In the genomic region with DNA sequence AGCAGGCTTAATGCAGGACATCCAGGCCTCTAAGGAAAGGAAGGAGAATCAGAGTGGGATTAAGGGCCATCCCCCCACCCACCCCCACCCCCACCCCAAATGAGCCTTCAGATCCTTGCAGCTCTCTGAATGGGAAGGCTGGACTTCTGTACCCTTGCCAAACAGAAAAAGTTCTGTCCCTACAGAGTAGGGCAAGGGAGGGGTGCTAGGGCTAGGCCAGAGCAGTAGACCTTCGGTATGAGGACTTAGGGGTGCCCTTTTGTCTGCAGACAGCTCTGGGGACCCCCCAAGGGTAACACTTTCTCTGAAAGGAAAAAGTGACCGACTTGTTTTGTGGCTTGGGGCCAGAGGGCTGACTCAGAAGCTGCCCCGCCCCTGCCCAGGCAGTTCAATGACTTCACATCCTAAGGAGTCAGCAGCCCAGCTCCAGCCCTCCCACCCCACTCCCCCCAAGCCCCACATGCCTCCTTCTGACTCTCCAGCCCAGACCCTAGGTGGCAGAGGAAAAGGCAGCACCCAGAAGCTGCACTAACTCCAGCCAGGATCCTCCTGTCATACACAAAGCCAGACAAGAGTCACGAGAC, we compare ENCODE assay signal across 8 mouse cellular contexts.
DNase-seq lines count a peak whose midpoint lies in the region; ATAC-seq and TF ChIP-seq lines count a peak whose summit lies in the region.

No protein-coding gene starts in this region.

- H3K27me3 ChIP-seq in forebrain, embryonic 10.5 days (ENCODE audit: poor library complexity, severe bottlenecking): no peaks in the 10 kb centered on the region
- H3K27me3 ChIP-seq in forebrain, embryonic 11.5 days (ENCODE audit: control insufficient read depth, insufficient read depth, low read length): no peaks in the 10 kb centered on the region
- no peaks in the 10 kb centered on the region for H3K27me3 ChIP-seq in embryonic facial prominence, embryonic 13.5 days
- H3K27me3 ChIP-seq in hindbrain, embryonic 14.5 days (ENCODE audit: control insufficient read depth, insufficient read depth, low read length): no peaks in the 10 kb centered on the region
- H3K27me3 ChIP-seq in lung, embryonic 14.5 days (ENCODE audit: insufficient read depth, low read length): no peaks in the 10 kb centered on the region

- no peak overlapping the region for H3K4me3 ChIP-seq in forebrain, embryonic 10.5 days
- H3K4me3 ChIP-seq in forebrain, embryonic 11.5 days (ENCODE audit: low read depth, low read length): no peak overlapping the region
- H3K4me3 ChIP-seq in embryonic facial prominence, embryonic 13.5 days: no peak overlapping the region
- H3K4me3 ChIP-seq in hindbrain, embryonic 14.5 days (replicated peaks; ENCODE audit: low read length): no peak overlapping the region
- no peak overlapping the region for H3K4me3 ChIP-seq in lung, embryonic 14.5 days (ENCODE audit: low read depth, low read length)

- no peaks in the 10 kb centered on the region for H3K9me3 ChIP-seq in forebrain, embryonic 10.5 days
- no peaks in the 10 kb centered on the region for H3K9me3 ChIP-seq in forebrain, embryonic 11.5 days (ENCODE audit: control insufficient read depth, low read length)
- no peaks in the 10 kb centered on the region for H3K9me3 ChIP-seq in embryonic facial prominence, embryonic 13.5 days
- H3K9me3 ChIP-seq in hindbrain, embryonic 14.5 days (ENCODE audit: control insufficient read depth, low read length): no peaks in the 10 kb centered on the region
- no peaks in the 10 kb centered on the region for H3K9me3 ChIP-seq in lung, embryonic 14.5 days (ENCODE audit: low read depth, low read length)

- H3K36me3 ChIP-seq in forebrain, embryonic 10.5 days (replicated peaks): peaks cover 16% of the 10 kb centered on the region
- H3K36me3 ChIP-seq in forebrain, embryonic 11.5 days (ENCODE audit: control insufficient read depth, insufficient read depth, low read length): no peaks in the 10 kb centered on the region
- H3K36me3 ChIP-seq in embryonic facial prominence, embryonic 13.5 days: peaks cover 36% of the 10 kb centered on the region
- no peaks in the 10 kb centered on the region for H3K36me3 ChIP-seq in hindbrain, embryonic 14.5 days (replicated peaks; ENCODE audit: control insufficient read depth, insufficient read depth)
- peaks cover 44% of the 10 kb centered on the region for H3K36me3 ChIP-seq in lung, embryonic 14.5 days (ENCODE audit: insufficient read depth)

- DNase-seq in forebrain, embryonic 10.5 days (ENCODE audit: extremely low spot score, low spot score): no peak
- DNase-seq in forebrain, embryonic 11.5 days (ENCODE audit: low spot score): no peak
- DNase-seq in hindbrain, embryonic 14.5 days (ENCODE audit: low spot score): no peak
- DNase-seq in lung, embryonic 14.5 days: peak; percentile 81
- no peak for DNase-seq in frontal cortex, postnatal 36 days (ENCODE audit: low spot score in 2 of 2)
- no peak for DNase-seq in left cerebral cortex, adult 11 months (ENCODE audit: low spot score)

- peaks cover 29% of the 10 kb centered on the region for H3K4me1 ChIP-seq in forebrain, embryonic 10.5 days
- no peaks in the 10 kb centered on the region for H3K4me1 ChIP-seq in forebrain, embryonic 11.5 days (replicated peaks; ENCODE audit: control insufficient read depth, insufficient read depth, low read length)
- peaks cover 37% of the 10 kb centered on the region for H3K4me1 ChIP-seq in embryonic facial prominence, embryonic 13.5 days
- peaks cover 5% of the 10 kb centered on the region; the same call in 1 of the 2 replicates for H3K4me1 ChIP-seq in hindbrain, embryonic 14.5 days (replicated peaks; ENCODE audit: control insufficient read depth, insufficient read depth, low read length)
- H3K4me1 ChIP-seq in lung, embryonic 14.5 days (ENCODE audit: insufficient read depth): peaks cover 31% of the 10 kb centered on the region

- H3K9ac ChIP-seq in forebrain, embryonic 11.5 days (ENCODE audit: low read length): no peak overlapping the region
- H3K9ac ChIP-seq in embryonic facial prominence, embryonic 13.5 days: no peak overlapping the region
- no peak overlapping the region for H3K9ac ChIP-seq in hindbrain, embryonic 14.5 days
- H3K9ac ChIP-seq in lung, embryonic 14.5 days: no peak overlapping the region

- TF ChIP-seq CTCF in lung, embryonic 14.5 days (IDR thresholded peaks at IDR 0.05; ENCODE audit: low read depth): no peak

- H3K4me2 ChIP-seq in forebrain, embryonic 11.5 days (ENCODE audit: low read depth, low read length, severe bottlenecking): no peak overlapping the region
- H3K4me2 ChIP-seq in embryonic facial prominence, embryonic 13.5 days: no peak overlapping the region
- no peak overlapping the region for H3K4me2 ChIP-seq in hindbrain, embryonic 14.5 days (replicated peaks)
- 0 out of 2 replicates have a peak overlapping the region, but pooled peaks have one; percentile 3 for H3K4me2 ChIP-seq in lung, embryonic 14.5 days

- WGBS in forebrain, embryonic 10.5 days: 28% methylated on average over 4 of the region's 4 CpGs
- WGBS in forebrain, embryonic 11.5 days: 16% methylated on average over 4 of the region's 4 CpGs
- WGBS in embryonic facial prominence, embryonic 13.5 days: 19% methylated on average over 4 of the region's 4 CpGs
- WGBS in hindbrain, embryonic 14.5 days: 15% methylated on average over 4 of the region's 4 CpGs
- 19% methylated on average over 4 of the region's 4 CpGs for WGBS in lung, embryonic 14.5 days

- no peak for ATAC-seq in forebrain, embryonic 11.5 days (replicated peaks; ENCODE audit: low FRiP score)
- ATAC-seq in embryonic facial prominence, embryonic 13.5 days (ENCODE audit: insufficient number of reproducible peaks, insufficient read depth, low FRiP score, low TSS enrichment, low read depth): no peak
- 0 out of 2 replicates have a peak, but pooled peaks have one; percentile 29 for ATAC-seq in hindbrain, embryonic 14.5 days (ENCODE audit: low FRiP score)
- peak; percentile 70 for ATAC-seq in lung, embryonic 14.5 days (ENCODE audit: insufficient read depth)
- no peak for ATAC-seq in megakaryocyte, adult 5-6 weeks (ENCODE audit: poor library complexity, severe bottlenecking)

- H3K27ac ChIP-seq in forebrain, embryonic 10.5 days: peak overlapping the region; percentile 63
- H3K27ac ChIP-seq in forebrain, embryonic 11.5 days (ENCODE audit: low read depth, low read length): no peak overlapping the region
- peak overlapping the region; percentile 39 for H3K27ac ChIP-seq in embryonic facial prominence, embryonic 13.5 days
- H3K27ac ChIP-seq in hindbrain, embryonic 14.5 days: no peak overlapping the region
- peak overlapping the region; percentile 81 for H3K27ac ChIP-seq in lung, embryonic 14.5 days (ENCODE audit: low read depth)

Comparison
In these comparisons a context has a peak if more than half of its experiments do, and no peak if none do; other contexts are left out.
1. H3K27ac ChIP-seq: peak in forebrain, embryonic 10.5 days (single experiment), embryonic facial prominence, embryonic 13.5 days (single experiment) and lung, embryonic 14.5 days (single experiment); none in forebrain, embryonic 11.5 days (single experiment) and hindbrain, embryonic 14.5 days (single experiment).
2. ATAC-seq: peak in hindbrain, embryonic 14.5 days (single experiment) and lung, embryonic 14.5 days (single experiment); none in forebrain, embryonic 11.5 days (single experiment), embryonic facial prominence, embryonic 13.5 days (single experiment) and megakaryocyte, adult 5-6 weeks (single experiment).